Mouse (Mus musculus) heart, embryonic 12.5 days (tissue): ENCODE data around the gene Zc3h4. TPM values are rescaled to one million over a fixed set of nuclear protein-coding genes. Genes with fewer than 3 reads are reported as not detected.

ENCODE experiments used
- polyA plus RNA-seq: library from polyadenylated mRNA; unstranded; fragments of >200 nt; fragmentation: Nextera tagmentation; extraction: Ambion mirVana; gene quantifications from 2 replicates; pipeline ENCODE4 v1.2.1, GENCODE M21; 2016

Zc3h4 gene
- polyA plus RNA-seq, 1 experiment from 2014 or later: 14.3 TPM

Other genes with a start within 250 kb of the Zc3h4 start
- 18.2 and 21.5 TPM in 2 replicates for gene Meis3, start 225.8 kb upstream of the Zc3h4 start, polyA plus RNA-seq
- 11.9 and 13.0 TPM in 2 replicates for gene Dhx34, start 178.9 kb upstream of the Zc3h4 start, polyA plus RNA-seq
- gene C5ar2, start 156.8 kb upstream of the Zc3h4 start, polyA plus RNA-seq: 0.85 and 1.1 TPM in 2 replicates
- 1.1 and 1.8 TPM in 2 replicates for gene C5ar1, start 141.4 kb upstream of the Zc3h4 start, polyA plus RNA-seq
- gene Inafm1, start 127.3 kb upstream of the Zc3h4 start, polyA plus RNA-seq: 11.0 and 12.1 TPM in 2 replicates
- gene Ccdc9, start 114.1 kb upstream of the Zc3h4 start, polyA plus RNA-seq: 24.3 and 31.2 TPM in 2 replicates
- 9.8 and 10.4 TPM in 2 replicates for gene Bbc3, start 92.5 kb upstream of the Zc3h4 start, polyA plus RNA-seq
- 232 and 254 TPM in 2 replicates for gene Sae1, start 13.1 kb upstream of the Zc3h4 start, polyA plus RNA-seq
- 79.0 and 83.6 TPM in 2 replicates for gene Tmem160, start 51.9 kb downstream of the Zc3h4 start, polyA plus RNA-seq
- gene Npas1, start 76.8 kb downstream of the Zc3h4 start, polyA plus RNA-seq: 0.22 and 0.31 TPM in 2 replicates
- 20.3 and 21.4 TPM in 2 replicates for gene Arhgap35, start 214.1 kb downstream of the Zc3h4 start, polyA plus RNA-seq